Mouse (Mus musculus) bone marrow, adult 2 months (tissue): Measurements from ENCODE around the gene Mdk. TPM values are rescaled to one million over a fixed set of nuclear protein-coding genes. Genes with fewer than 3 reads are reported as not detected.

Experiments
- H3K27ac ChIP-seq: fragments of 200-500 bp; 2 replicates; pipeline ENCODE4 v1.5.1; 2012; ENCODE audit warnings: low read depth, mild to moderate bottlenecking, control low read depth, inconsistent platforms, low read length; ENCODE audit not compliant: control insufficient read depth, poor library complexity, insufficient read depth
- H3K4me1 ChIP-seq: fragments of 200-500 bp; 2 replicates; pipeline ENCODE4 v1.6.1; 2011; ENCODE audit warnings: low read length; ENCODE audit not compliant: control insufficient read depth, insufficient read depth
- H3K4me3 ChIP-seq: fragments of 200-500 bp; replicated peaks from 2 replicates; pipeline ENCODE3; 2011; ENCODE audit warnings: mild to moderate bottlenecking, low read depth, low read length, control low read depth; ENCODE audit not compliant: control insufficient read depth
- CTCF ChIP-seq: fragments of 200-500 bp; IDR thresholded peaks from 2 replicates; pipeline ENCODE4 v1.5.1; 2011; ENCODE audit warnings: low read length, control low read depth; ENCODE audit not compliant: control insufficient read depth, insufficient read depth
- POLR2A ChIP-seq: fragments of 200-500 bp; IDR thresholded peaks from 2 replicates; pipeline ENCODE4 v1.6.1; 2011; ENCODE audit warnings: low read depth, mild to moderate bottlenecking, control low read depth, low read length, borderline replicate concordance; ENCODE audit not compliant: control insufficient read depth
- WGBS: fragments of 180-500 bp; shearing (Covaris S2); methylation state at CpG from one replicate; pipeline ENCODE4 v1.1.7; 2018; 5-methylcytosine and 5-hydroxymethylcytosine counted together
- polyA plus RNA-seq: library from polyadenylated mRNA; stranded (reverse); fragments of >200 nt; gene quantifications from 2 replicates; pipeline ENCODE4 v1.2.4, GENCODE M21; 2011; ENCODE audit warnings: low replicate concordance; ENCODE audit not compliant: missing spikeins, insufficient read depth, insufficient read length

The Mdk gene
- polyA plus RNA-seq, 1 experiment, result 18.6 TPM

DNA sequence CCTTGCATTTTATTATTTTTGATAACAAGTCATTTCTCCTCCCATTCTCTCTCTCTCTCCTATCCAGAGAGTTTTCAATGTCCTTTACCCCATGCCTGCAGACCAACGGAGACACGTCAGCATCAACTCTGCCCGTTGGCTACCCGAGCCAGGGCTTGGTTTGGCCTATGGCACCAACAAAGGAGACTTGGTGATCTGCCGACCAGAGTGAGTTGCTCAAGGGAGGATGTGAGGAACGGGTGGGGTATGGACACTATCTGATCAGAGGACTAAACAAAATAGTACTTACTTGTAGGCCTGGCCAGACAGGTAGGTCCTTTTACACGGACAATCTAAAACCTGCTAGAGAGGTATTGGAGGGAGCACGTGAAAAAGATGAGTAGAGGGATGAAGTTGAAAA lies 31.7 kb downstream of the Mdk start:
- WGBS, result 84% methylated on average over 8 of the region's 8 CpGs
- TF ChIP-seq POLR2A (no peak), CTCF (no peak)
- no peak overlapping the region for H3K4me3 ChIP-seq
- no peaks in the 10 kb centered on the region for H3K4me1 ChIP-seq
- H3K27ac ChIP-seq, result no peak overlapping the region

DNA sequence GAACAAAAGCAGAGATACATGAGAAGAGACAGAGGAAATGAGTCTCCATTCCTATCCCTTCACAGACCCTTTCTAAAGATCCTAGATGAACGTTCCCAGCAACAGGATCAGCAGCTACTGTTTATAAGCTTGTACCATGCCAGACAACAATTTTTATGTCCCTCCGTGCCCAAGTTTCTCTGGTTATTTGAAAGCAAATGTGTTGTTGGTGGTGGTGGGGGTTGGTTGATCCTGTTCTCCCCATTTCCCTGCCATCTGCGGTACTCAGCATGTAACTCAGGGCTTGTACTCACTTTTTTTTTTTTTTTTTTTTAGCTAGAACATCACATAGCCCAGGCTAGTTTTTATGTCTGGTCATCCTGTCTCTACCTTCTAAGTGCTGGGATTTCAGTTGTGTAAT lies 33.0 kb downstream of the Mdk start:
- H3K4me1 ChIP-seq, result no peaks in the 10 kb centered on the region
- TF ChIP-seq POLR2A (no peak), CTCF (no peak)
- no peak overlapping the region for H3K27ac ChIP-seq
- 90% methylated on average over 3 of the region's 3 CpGs for WGBS
- H3K4me3 ChIP-seq, result no peak overlapping the region

DNA sequence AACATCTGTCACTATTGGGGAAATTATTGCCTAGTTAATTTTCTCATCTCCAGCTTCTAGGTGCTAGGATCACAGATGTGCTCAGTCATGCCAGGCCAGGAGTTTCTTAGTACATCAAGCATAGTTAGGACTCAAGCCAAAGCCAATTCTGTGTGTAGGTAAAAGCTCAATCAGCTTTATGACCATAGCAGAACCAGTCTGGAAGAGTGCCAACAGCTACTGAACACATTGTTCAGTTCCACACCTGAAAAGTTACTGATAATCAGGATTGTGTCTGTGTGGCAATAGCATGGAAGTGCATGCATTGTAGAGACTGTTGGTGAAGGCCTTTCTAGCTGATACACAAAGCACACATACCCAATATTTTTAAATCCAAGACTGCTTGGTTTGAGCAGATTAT lies 34.1 kb downstream of the Mdk start:
- Histone ChIP-seq H3K4me1 (no peaks in the 10 kb centered on the region), H3K27ac (no peak overlapping the region), H3K4me3 (no peak overlapping the region)
- TF ChIP-seq CTCF (no peak), POLR2A (no peak)

DNA sequence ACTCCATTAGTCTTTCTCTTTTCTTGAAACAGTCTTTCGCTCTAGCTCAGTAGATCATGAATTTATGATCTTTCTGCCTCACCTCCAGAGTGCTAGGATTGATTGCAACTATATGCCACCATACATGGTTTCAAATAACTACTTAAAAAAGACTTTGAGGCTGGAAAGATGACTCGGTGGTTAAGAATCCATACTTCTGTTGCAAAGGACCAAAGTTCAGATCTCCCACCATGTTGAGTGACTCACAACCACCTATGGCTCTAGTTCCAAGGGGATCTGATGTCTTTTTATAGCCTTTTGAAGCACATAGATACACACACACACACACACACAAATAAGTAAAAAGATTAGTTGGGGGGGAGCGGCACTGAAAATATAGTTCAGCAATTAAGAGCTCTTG lies 36.7 kb downstream of the Mdk start:
- WGBS, result 91% methylated on average over 3 of the region's 3 CpGs
- H3K4me1 ChIP-seq, result no peaks in the 10 kb centered on the region
- TF ChIP-seq POLR2A, result no peak
- TF ChIP-seq CTCF, result no peak
- H3K27ac ChIP-seq, result no peak overlapping the region
- no peak overlapping the region for H3K4me3 ChIP-seq

DNA sequence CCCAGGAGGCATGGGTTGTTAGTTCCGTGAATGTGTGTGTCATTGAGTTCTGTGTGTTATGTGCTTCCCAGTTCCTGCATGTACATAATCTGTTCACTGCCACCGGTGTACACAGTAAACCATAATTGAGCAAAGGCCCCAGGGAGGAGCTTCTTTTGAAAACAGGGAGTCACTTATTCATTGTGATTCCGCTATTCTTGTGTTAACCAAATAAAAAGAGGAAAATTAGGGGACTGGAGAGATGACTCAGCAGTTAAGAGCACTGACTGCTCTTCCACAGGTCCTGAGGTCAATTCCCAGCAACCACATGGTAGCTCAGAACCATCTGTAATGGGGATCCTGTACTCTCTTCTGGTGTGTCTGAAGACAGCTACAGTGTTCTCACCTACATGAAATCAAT lies 37.4 kb downstream of the Mdk start:
- H3K4me1 ChIP-seq, result no peaks in the 10 kb centered on the region
- WGBS, result 87% methylated on average over 3 of the region's 3 CpGs
- H3K27ac ChIP-seq, result no peak overlapping the region
- no peak for TF ChIP-seq CTCF
- no peak overlapping the region for H3K4me3 ChIP-seq

DNA sequence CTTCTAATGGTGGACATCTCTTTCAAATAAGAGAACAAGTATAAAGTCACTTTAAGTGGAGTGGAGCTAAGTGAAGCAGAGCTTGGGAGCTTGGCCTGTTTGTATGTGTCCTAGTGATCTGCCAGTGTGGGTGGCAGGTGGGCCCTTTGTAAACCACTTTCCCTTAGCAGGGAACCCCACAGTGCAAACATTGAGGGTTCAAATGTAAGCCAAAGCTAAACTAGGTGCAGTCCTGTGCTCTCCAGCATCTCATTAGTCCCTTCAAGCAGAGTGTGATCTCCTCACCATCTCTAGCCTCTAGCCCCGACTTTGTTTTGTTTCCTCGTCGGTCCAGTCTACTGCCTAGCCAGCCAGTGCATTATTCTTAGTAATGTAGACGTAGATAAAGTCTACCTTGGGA lies 47.5 kb downstream of the Mdk start:
- Histone ChIP-seq H3K4me1 (no peaks in the 10 kb centered on the region; the same call in 1 of the 2 replicates), H3K27ac (no peak overlapping the region), H3K4me3 (no peak overlapping the region)
- TF ChIP-seq POLR2A (no peak), CTCF (no peak)
- WGBS, result 82% methylated on average over 4 of the region's 4 CpGs

DNA sequence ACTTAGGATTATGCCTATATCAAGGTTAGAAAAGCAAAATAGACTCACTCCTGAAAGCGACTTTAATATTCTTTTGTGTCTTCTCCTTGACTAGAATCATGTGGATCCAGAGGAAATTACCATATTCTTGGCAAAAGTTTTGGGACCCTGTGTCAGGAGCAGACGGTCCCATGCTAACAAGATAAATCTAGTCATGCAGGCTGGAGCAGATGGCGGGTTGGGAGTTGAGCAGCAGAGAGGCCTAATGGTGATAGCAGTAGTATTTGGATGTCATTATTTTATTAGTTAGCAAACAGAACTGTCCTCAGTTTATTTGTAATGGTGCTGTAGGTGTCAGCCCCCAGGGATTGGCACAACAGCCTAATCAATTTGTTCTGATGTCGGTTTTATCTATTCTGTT lies 48.1 kb downstream of the Mdk start:
- Histone ChIP-seq H3K4me3 (no peak overlapping the region), H3K27ac (no peak overlapping the region), H3K4me1 (no peaks in the 10 kb centered on the region; the same call in 1 of the 2 replicates)
- TF ChIP-seq CTCF (no peak), POLR2A (no peak)
- 85% methylated on average over 4 of the region's 4 CpGs for WGBS

Other genes starting within 250 kb of the Mdk start
- 8.6 and 12.9 TPM in 2 replicates for gene Atg13, start 221.7 kb downstream of the Mdk start, polyA plus RNA-seq
- 1.2 and 2.4 TPM in 2 replicates for gene Harbi1, start 221.4 kb downstream of the Mdk start, polyA plus RNA-seq
- 8.3 and 21.1 TPM in 2 replicates for gene Ambra1, start 202.2 kb downstream of the Mdk start, polyA plus RNA-seq
- not detected in 2 replicates for gene Chrm4, start 5.0 kb downstream of the Mdk start, polyA plus RNA-seq
- gene Gm9821, start 13.4 kb upstream of the Mdk start, polyA plus RNA-seq, result not detected in 2 replicates
- 82.4 and 229 TPM in 2 replicates for gene Dgkz, start 43.6 kb upstream of the Mdk start, polyA plus RNA-seq
- 1.6 and 1.7 TPM in 2 replicates for gene Creb3l1, start 92.2 kb upstream of the Mdk start, polyA plus RNA-seq
- gene Phf21a, start 160.8 kb upstream of the Mdk start, polyA plus RNA-seq, result 21.1 and 52.8 TPM in 2 replicates